Mouse (Mus musculus) G1E (cell line): ENCODE data around the gene Abi3bp.

ENCODE experiments used
- CTCF ChIP-seq: IDR thresholded peaks from 2 replicates; pipeline ENCODE4 v1.5.1; 2012; ENCODE audit warnings: low read depth, low read length, inconsistent platforms, mixed read lengths
- GATA1 ChIP-seq: IDR thresholded peaks from 2 replicates; pipeline ENCODE4 v1.6.1; 2012; ENCODE audit warnings: borderline replicate concordance, low read length, inconsistent platforms, mixed read lengths
- GATA2 ChIP-seq: IDR thresholded peaks from 2 replicates; pipeline ENCODE4 v1.6.1; 2012; ENCODE audit warnings: low read depth, low read length, inconsistent platforms, borderline replicate concordance
- TAL1 ChIP-seq: conservative IDR thresholded peaks from 2 replicates; pipeline ENCODE4 v1.6.1; 2012; ENCODE audit warnings: low read depth, low read length, inconsistent platforms, mixed read lengths

GRCm38 (mm10) chr16:56486461-56486860 is 8.8 kb downstream of the Abi3bp start:
- TF ChIP-seq CTCF (no peak), GATA1 (no peak), TAL1 (no peak), GATA2 (no peak)
